ENCODE assay signal across 8 mouse cellular contexts in the genomic region with DNA sequence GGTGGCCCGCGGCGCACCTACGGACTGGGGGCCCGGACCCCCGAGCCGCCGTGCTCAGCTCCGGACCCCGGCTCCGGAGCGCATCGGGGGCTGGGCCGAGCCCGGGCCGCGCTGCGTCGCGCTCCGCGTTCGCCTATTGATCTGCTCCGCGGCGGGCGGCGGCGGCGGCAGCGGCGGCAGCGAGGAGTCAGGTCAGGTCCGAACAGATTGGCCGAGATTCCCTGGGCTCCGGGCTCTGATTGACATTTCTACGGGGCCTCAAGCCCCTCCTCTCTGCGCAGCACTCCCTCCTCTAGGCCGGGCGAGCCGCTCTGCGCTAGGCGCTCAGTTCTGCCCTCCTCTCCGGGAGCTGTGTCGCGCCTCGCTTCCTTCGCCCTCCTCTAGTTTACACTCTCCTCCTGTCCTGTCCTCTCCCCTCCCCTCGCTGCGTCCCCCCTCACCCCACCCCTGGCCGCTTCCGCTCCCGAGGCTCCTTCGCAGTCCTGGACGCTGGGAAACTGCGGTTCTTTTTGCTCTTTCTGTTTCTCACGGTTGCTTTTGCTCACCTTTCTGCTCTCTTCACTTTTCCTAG. TPM values are rescaled to one million over a fixed set of nuclear protein-coding genes. Genes with fewer than 3 reads are reported as not detected.
A peak's percentile ranks its signal among the peaks of the same experiment; 100 is the strongest.
DNase-seq lines count a peak whose midpoint lies in the region; ATAC-seq and TF ChIP-seq lines count a peak whose summit lies in the region.

No protein-coding gene starts in this region.

- H3K4me2 ChIP-seq in intestine, postnatal 0 days (replicated peaks; ENCODE audit: low read depth): peak overlapping the region; percentile 94

- H3K9ac ChIP-seq in intestine, postnatal 0 days (ENCODE audit: low read depth, low read length): 0 out of 2 replicates have a peak overlapping the region, but pooled peaks have one; percentile 17

- ATAC-seq in erythroblast, adult 5-6 weeks (replicated peaks; ENCODE audit: low FRiP score, poor library complexity, severe bottlenecking): no peak
- peak; percentile 16; the same call in 1 of the 2 replicates for ATAC-seq in granulocyte monocyte progenitor cell, adult 5-6 weeks (replicated peaks; ENCODE audit: poor library complexity, severe bottlenecking)
- 0 out of 2 replicates have a peak, but pooled peaks have one; percentile 46 for ATAC-seq in intestine, postnatal 0 days
- ATAC-seq in erythroid progenitor cell, adult 5-6 weeks (replicated peaks; ENCODE audit: low FRiP score, poor library complexity, severe bottlenecking): no peak

- no peak overlapping the region for H3K27ac ChIP-seq in intestine, postnatal 0 days (ENCODE audit: low read depth, low read length)
- no peak overlapping the region for H3K27ac ChIP-seq in olfactory bulb, adult 2 months (ENCODE audit: insufficient read depth, low read depth, low read length)

- peak overlapping the region; percentile 9 for H3K4me3 ChIP-seq in erythroblast, embryonic 14.5 days (replicated peaks)
- H3K4me3 ChIP-seq in intestine, postnatal 0 days (ENCODE audit: low read depth, low read length): peak overlapping the region; percentile 62
- peak overlapping the region; percentile 29 for H3K4me3 ChIP-seq in olfactory bulb, adult 2 months (ENCODE audit: insufficient read depth, low read depth, low read length)

- no peak for TF ChIP-seq POLR2A in olfactory bulb, adult 2 months (IDR thresholded peaks at IDR 0.05; ENCODE audit: insufficient read depth, low read depth, low read length)

- H3K4me1 ChIP-seq in erythroblast, embryonic 14.5 days (ENCODE audit: control insufficient read depth): no peaks in the 10 kb centered on the region
- 0 out of 2 replicates have a peak, but pooled peaks cover 4% of the 10 kb centered on the region for H3K4me1 ChIP-seq in intestine, postnatal 0 days (replicated peaks; ENCODE audit: control insufficient read depth, insufficient read depth, low read length)
- H3K4me1 ChIP-seq in olfactory bulb, adult 2 months (ENCODE audit: control insufficient read depth, insufficient read depth, low read length): peaks cover 35% of the 10 kb centered on the region

- H3K27me3 ChIP-seq in erythroblast, embryonic 14.5 days (ENCODE audit: control insufficient read depth): peaks cover 100% of the 10 kb centered on the region
- peaks cover 98% of the 10 kb centered on the region for H3K27me3 ChIP-seq in intestine, postnatal 0 days (replicated peaks; ENCODE audit: control insufficient read depth, insufficient read depth, low read length)

- no peak for TF ChIP-seq CTCF in intestine, postnatal 0 days (IDR thresholded peaks at IDR 0.05; ENCODE audit: low read depth)
- no peak for TF ChIP-seq CTCF in olfactory bulb, adult 2 months (IDR thresholded peaks at IDR 0.05; ENCODE audit: insufficient read depth, low read depth, low read length)

- under 1% methylated on average over 44 of the region's 57 CpGs for WGBS in intestine, postnatal 0 days
- WGBS in olfactory bulb, adult 2 months: under 1% methylated on average over 55 of the region's 57 CpGs

- no peaks in the 10 kb centered on the region; the same call in 1 of the 2 replicates for H3K9me3 ChIP-seq in erythroblast, embryonic 14.5 days (ENCODE audit: control insufficient read depth, low read length)
- no peaks in the 10 kb centered on the region for H3K9me3 ChIP-seq in intestine, postnatal 0 days (ENCODE audit: control insufficient read depth)

- no peaks in the 10 kb centered on the region for H3K36me3 ChIP-seq in erythroblast, embryonic 14.5 days (ENCODE audit: control insufficient read depth)
- no peaks in the 10 kb centered on the region for H3K36me3 ChIP-seq in intestine, postnatal 0 days (ENCODE audit: control insufficient read depth, insufficient read depth)

- peak; percentile 68 to 76 for DNase-seq in cerebellum, postnatal 25 days
- peak; percentile 84 to 90 for DNase-seq in lung, adult 18-20 months

RNA-seq across cellular contexts. Expression of gene Irx3, which starts 0.5 kb away (rescaled TPM):
- polyA plus RNA-seq in erythroblast, embryonic 14.5 days (2012): not detected in 2 replicates
- total RNA-seq in erythroblast, adult 5-6 weeks (2015; ENCODE audit: low replicate concordance): not detected in 2 replicates
- total RNA-seq in erythroblast, adult 5-6 weeks (2017; ENCODE audit: low replicate concordance): not detected in 2 replicates
- not detected in 2 replicates for total RNA-seq in granulocyte monocyte progenitor cell, adult 5-6 weeks (2014; fragmentation: Nextera tagmentation)
- total RNA-seq in granulocyte monocyte progenitor cell, adult 5-6 weeks (2017): not detected in 2 replicates
- 0.29 and 0.60 TPM in 2 replicates for polyA plus RNA-seq in intestine, postnatal 0 days (2015; fragmentation: Nextera tagmentation; extraction: Ambion mirVana)
- polyA plus RNA-seq in olfactory bulb, adult 2 months (2012; ENCODE audit: insufficient read depth, insufficient read length, low replicate concordance, missing spikeins): not detected in 2 replicates
- total RNA-seq in erythroid progenitor cell, adult 5-6 weeks (2015; ENCODE audit: low replicate concordance): not detected in 2 replicates
- total RNA-seq in erythroid progenitor cell, adult 5-6 weeks (2017; ENCODE audit: low replicate concordance): not detected in 2 replicates

Comparison
In these comparisons a context has a peak if more than half of its experiments do, and no peak if none do; other contexts are left out.
1. H3K4me3 ChIP-seq: peak in every context shown above with its lines; median percentile 62 in intestine, postnatal 0 days; 29 in olfactory bulb, adult 2 months; 9 in erythroblast, embryonic 14.5 days.
2. ATAC-seq: peak in granulocyte monocyte progenitor cell, adult 5-6 weeks (single experiment) and intestine, postnatal 0 days (single experiment); none in erythroblast, adult 5-6 weeks (single experiment) and erythroid progenitor cell, adult 5-6 weeks (single experiment).